Mouse (Mus musculus) spleen, adult 10 weeks (tissue): ENCODE results near the gene Nckap1. TPM values are rescaled to one million over a fixed set of nuclear protein-coding genes. Genes with fewer than 3 reads are reported as not detected.

Experiments
- polyA plus RNA-seq: library from polyadenylated mRNA; stranded (reverse); fragments of 350-450 nt; fragmentation: Illumina TruSeq; extraction: RNeasy Lipid Tissue Mini Kit (QIAGEN cat#74804); gene quantifications from one replicate; pipeline ENCODE4 v1.2.3, GENCODE M21; 2015; ENCODE audit warnings: low replicate concordance; ENCODE audit not compliant: insufficient read depth

The Nckap1 gene
- polyA plus RNA-seq = 26.3 TPM

DNA sequence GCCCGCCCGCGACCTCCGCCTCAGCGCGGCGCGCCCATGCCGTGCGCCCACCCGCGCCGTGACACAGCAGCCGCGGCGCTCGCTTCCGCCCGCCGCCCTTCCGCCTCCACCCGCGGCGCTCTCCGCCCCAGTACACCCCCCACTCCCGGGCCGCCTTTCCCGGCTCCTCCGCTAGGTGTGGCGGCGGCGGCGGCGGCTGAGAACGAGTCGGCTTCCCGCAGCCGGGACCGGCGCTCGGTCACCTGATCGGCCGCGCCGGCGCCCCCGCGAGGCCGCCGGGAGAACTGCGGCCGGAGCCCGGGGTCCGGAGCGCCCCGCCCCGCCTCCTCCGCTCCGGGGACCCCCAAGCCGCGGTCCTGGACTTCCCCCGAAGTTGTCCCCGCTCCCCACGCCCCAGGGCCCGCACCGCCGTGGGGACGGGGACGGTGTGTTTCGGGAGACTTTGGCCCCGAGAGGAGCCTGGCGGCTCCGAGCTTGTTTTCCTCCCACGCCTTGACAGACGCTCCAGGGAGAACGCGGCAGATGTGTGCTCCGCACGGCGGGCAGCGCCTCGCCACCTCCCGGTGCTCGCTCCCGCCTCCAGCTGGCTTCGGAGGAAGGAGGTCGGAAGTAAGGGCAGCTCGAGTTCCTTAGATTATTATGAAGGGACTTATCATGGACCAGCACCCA lies at the start of gene Nckap1:
Gene Nckap1, minus strand, starts transcription at position 338 of the 669 bp plus-strand sequence.

DNA sequence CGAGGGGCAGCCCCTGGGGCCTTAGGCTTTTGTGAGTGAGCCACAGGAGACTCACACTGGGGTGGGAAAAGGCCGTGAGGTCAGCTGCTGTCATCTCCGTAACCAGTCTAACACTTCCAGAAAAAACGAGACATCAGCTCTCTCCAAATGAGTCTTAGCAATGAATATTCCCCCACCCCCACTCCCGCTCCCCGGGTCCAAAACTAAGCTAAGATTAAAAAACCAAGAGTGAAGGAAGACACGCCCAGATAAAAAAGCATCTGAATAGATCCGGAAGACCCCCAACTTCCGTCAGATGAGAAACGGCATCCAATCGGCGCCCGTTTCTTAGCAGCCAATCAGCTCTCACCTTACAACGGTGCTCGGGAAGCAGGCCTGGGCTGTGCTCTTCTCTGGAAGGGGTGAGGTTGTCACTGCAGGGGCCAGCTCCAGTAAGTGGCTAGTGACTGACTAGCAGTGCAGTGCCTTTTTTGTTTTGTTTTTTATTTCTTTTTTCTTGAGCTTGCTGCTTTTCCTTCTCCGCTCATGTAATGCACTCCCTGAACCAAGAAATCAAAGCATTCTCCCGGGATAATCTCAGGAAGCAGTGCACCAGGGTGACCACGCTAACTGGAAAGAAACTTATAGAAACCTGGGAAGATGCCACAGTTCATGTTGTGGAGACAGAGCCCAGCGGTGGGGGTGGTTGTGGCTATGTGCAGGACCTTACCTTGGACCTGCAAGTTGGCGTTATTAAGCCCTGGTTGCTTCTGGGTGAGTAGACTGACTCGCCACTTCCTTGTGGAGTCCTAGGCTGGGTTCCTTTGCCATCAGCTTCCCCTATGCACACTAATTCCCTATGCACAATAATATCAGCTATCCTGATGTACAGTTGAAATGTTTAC lies 35.9 kb upstream of the Nckap1 start, which contains the start of the genes Dusp19 and Nup35:
Gene Dusp19, plus strand, starts transcription at position 192 of the 884 bp plus-strand sequence.
Gene Nup35, plus strand, starts transcription at position 383 of the 884 bp plus-strand sequence.

Other genes with a start within 250 kb of the Nckap1 start
- gene Frzb, start 133.8 kb downstream of the Nckap1 start, polyA plus RNA-seq = 27.0 TPM
- 11.1 TPM for gene Dusp19, start 35.7 kb upstream of the Nckap1 start, polyA plus RNA-seq
- 33.1 TPM for gene Nup35, start 35.9 kb upstream of the Nckap1 start, polyA plus RNA-seq